Mouse (Mus musculus) activated CD4-positive, CD25-positive, alpha-beta regulatory T cell, adult 4 months (primary cell): ENCODE measurements around the gene Foxp3. TPM values are rescaled to one million over a fixed set of nuclear protein-coding genes. Genes with fewer than 3 reads are reported as not detected.

Experiments
- ATAC-seq: one replicate; pipeline ENCODE4 v1.8.0; 2017
- polyA plus RNA-seq, 2 experiments: library from polyadenylated mRNA; unstranded; fragments of 100-300 nt; shearing (Covaris generic); gene quantifications; one replicate each; pipeline ENCODE4 v1.2.1; 2017

Foxp3 gene
- 10 to 100 TPM; 31.5 to 37.6 TPM for polyA plus RNA-seq

DNA sequence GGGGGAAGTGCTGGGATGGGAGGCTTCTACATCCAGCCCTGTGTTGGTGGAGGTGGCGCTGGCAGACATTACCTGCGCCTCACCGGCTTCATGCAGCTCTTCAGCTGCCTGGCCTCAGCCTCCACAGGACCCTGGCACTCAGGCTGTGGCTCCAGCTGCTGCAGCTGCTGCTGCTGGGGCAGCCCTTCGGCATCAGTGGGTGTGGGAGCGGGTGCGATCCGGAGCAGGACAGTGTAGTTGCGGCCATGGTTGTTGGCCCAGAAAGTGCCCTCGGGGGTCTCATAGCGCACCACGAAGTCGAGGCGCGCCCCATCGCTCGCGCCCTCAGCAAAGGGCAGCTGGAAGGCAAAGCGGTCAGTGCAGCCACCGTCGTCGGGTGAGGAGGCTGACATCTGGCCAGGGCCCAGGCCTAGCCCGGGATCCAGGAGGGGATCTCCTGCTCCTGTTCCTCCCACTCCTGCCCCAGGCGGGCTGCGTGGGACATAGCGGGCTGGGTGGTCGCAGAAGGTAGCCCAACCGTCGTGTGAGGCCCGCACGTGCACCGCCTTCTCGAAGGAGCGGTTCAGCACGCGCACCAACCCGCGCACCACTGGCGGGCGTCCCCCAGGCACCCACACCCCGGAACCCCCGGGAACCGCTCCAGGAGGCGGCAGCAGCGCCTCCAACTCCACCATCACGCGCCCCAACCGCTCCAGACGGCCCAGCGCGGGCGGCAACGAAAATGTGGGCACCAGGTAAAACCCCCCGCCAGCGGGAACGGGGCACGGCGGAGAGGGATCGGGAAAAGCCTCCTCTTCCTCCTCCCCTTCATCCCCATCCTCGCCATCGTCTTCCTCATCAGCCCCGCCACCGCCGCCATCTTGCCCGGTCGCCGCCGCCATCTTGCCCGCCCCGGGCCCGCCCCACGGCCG lies at the start of gene Foxp3:
Gene Foxp3, plus strand, starts transcription at position 469 of the 911 bp plus-strand sequence.
- ATAC-seq, result no peak

DNA sequence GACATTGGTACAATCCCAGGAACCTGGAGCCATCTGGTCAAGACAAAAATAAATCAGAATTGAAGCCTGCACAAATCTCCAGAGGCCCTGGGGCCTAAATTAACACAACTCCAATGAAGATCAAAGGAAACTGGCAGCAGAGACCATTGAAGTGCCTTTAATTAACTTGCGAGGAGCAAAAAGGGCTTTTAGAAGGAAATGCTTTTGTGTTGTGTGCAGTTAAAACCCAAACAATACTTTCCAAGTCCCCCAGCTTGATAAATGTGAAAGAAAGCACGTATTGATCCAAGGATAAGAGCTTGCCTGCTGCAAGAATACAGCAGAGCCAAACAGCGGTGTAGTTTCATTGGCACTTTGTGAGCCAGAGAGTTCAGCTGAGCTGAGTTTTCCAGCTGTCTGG lies 48.5 kb upstream of the Foxp3 start:
- ATAC-seq, result no peak

DNA sequence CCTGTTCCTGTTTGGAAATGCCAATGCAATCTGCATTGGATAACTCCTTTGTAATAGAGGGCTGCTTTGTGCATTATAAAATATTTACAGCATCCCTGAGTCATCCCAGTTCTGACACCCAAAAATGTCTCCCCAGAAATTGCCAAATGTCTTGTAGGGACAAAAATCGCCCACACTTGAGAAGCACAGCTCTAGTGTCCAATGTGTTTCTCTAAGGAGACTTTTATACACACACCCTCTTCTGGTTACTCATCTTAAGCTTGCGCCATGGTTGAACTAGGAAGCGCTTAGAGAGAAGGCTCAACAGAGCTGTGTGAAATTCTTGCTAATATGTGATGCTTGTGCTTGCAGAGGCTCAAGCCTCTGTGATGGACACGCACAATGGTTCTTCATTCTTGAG lies 20.0 kb upstream of the Foxp3 start:
- ATAC-seq, result no peak

DNA sequence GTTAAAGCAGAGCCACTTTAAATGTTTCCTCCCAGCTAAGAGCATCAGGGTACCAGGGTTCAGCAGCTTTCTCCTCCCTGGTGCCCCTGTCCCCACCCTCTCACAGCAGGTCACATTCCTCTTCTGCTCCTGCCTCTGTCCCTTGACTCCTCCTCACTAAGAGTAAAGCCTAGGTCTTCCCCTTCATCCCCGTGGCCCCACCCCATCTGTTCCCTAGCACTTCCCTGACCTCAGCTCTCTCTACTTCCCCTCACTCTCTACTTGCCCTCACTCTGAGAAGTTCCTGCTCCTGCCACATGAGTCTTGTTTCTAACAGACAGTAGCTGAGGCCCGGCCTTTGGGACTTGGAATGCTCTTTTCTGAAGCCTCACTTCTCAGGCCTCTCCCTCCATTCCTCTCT lies 10.4 kb upstream of the Foxp3 start:
- no peak for ATAC-seq

- peak; percentile 53 for ATAC-seq
Observed at GRCm38 (mm10) chrX:7566352-7566751, 7.1 kb upstream of the Foxp3 start.

GRCm38 (mm10) chrX:7567491-7567890 lies 6.0 kb upstream of the Foxp3 start:
- ATAC-seq, result peak; percentile 43

- ATAC-seq, result peak; percentile 9
Observed at GRCm38 (mm10) chrX:7570481-7571175, 2.8 kb upstream of the Foxp3 start.

DNA sequence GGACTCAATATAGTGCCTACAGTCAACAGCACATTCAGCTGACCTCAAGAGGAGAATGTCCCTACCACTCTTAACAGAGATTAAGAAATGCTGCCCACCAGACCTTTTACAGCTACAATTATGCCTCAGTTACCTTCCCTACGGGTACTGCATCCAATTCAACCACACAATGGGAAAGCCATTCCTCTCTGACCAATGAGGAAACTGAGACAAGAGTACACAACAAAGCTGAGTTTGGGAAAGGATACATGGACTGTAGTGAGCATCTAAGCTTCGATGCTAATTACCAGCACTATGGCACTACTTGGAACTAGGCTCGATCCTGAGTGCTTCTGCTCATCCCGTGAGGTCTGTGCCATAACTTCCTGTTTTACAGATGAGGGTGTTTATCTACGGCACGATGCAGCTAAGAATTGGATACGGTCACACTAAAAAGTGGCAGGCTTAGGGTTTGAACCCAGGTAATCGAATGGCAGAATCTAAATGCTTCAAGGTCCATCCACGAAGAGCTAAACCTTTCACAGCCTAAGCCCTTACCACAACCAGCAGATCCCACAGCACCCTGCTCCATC lies 1.8 kb upstream of the Foxp3 start:
- ATAC-seq, result no peak

- ATAC-seq, result peak; percentile 27
Observed at GRCm38 (mm10) chrX:7572466-7572865, 978 bp upstream of the Foxp3 start.

GRCm38 (mm10) chrX:7574087-7574884 lies 842 bp downstream of the Foxp3 start, which contains the start of gene Ppp1r3f:
TSS of gene Ppp1r3f (minus strand) at chrX:7574283.
- peak; percentile 70 for ATAC-seq

DNA sequence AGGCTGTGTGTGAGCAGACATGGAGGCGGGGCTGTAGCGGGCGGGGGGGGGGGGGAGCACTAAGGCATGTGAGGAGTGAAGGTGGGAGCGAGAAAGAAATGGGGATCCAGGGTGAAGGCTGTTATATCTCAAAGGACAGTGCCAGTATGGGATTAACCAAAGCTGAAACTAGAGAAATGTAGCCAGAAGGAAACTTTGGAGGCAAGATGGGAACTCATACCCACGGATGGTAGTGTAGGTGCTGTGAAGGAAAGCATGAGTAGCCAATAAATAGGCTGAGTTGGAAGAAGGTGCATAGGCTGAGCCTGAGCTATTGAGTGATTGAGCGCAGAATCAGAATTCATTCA lies 1.4 kb downstream of the Foxp3 start:
- ATAC-seq, result no peak

DNA sequence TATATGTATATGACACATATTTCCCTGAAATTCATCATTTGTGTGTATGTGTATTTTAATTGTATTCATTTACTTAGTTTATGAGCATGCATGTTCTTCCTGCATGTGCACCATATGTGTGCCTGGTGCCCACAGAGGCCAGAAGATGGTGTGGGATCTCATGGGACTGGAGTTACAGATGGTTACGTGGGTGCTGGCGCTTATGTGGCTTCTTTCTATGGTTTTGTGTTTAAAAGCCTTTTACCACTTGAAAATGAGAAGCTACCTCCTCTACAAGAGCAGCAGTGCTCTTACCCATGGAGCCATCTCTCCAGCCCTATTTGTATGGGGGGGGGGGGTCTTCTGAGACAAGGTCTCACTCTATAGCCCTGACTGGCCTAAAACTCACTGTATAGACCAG lies 7.7 kb downstream of the Foxp3 start:
- ATAC-seq, result no peak

DNA sequence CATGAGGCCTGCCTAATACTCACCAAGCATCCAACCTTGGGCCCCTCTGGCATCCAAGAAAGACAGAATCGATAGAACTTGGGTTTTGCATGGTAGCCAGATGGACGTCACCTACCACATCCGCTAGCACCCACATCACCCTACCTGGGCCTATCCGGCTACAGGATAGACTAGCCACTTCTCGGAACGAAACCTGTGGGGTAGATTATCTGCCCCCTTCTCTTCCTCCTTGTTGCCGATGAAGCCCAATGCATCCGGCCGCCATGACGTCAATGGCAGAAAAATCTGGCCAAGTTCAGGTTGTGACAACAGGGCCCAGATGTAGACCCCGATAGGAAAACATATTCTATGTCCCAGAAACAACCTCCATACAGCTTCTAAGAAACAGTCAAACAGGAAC lies 10.4 kb downstream of the Foxp3 start:
- peak; percentile 70 for ATAC-seq

- ATAC-seq, result peak; percentile 11
Observed at GRCm38 (mm10) chrX:7586356-7586755, 12.9 kb downstream of the Foxp3 start.

- no peak for ATAC-seq
Observed at GRCm38 (mm10) chrX:7595371-7595770, 21.9 kb downstream of the Foxp3 start.

DNA sequence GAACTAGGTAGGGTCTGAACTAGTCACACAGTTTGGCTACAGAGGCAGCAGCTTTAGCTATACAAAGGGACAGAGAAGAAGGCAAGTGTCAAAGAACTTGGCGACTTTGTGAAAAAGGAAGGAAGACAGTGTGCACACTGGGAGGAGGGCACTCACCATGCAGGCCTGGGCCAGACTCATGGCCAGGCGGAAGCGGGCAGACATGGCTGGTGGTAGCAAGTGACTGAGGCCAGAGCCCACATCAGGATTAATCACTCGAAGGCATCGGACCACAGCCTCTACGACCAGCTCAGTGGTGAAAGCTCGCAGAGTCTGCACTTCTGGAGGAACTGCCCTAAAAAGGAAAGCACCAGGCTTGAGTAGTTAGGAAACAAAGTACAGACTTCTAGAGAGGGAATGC lies 30.6 kb downstream of the Foxp3 start:
- ATAC-seq, result no peak

DNA sequence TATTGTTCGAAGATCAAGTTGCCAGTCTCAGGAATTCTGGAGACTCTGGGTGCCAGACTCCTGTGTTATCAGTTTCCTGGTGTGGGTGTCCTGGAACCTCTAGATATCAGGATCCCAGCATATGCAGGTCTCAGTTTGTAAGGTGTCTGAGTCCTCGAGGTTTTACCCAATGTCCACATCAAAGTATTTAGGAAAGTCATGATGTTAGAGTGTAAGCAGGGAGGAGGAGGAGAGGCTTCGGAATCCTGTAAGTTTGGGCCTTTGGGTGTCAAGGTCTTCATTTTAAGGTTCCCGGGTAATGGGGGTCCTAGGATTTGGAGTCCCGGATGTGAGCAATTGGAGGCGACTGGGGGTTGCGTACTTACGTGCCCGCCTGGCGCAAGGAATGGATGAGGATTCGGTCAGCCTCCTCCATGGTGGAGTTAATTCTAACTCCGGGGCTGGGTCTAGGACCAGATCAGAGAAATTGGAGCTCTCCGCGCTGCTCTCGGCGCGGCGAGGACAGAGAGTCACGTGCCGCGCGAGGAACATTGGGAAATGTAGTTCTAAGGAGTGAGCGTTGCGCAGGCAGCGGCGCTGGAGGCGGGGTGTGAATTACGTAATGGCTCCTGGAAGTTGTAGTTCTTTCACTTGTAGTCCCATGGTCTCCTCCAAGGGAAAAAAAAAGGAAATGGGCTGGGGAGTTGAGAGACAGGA lies 31.6 kb downstream of the Foxp3 start, which contains the start of gene Ccdc22:
Gene Ccdc22, minus strand, starts transcription at position 639 of the 696 bp plus-strand sequence.
- peak; percentile 92 for ATAC-seq

GRCm38 (mm10) chrX:7605575-7605941 lies 32.1 kb downstream of the Foxp3 start:
- ATAC-seq, result peak; percentile 9

DNA sequence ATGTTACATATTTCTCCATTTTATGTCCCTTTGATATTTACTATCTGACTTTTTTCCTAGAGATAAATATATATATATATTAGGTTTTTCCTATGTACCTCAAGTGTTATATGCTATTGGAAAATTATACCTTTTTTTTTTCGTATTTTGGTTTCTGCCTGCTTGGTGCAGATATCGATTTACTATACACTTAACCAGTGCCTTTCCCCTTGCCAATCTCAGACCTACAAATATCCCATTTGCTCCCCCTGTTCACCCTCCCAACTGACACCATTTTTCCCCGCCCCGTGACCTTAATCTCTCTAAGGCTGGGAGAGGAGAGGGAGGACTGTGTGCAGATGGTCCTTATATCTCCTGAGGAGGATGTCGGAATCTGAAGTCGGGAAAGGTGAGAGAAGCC lies 33.3 kb downstream of the Foxp3 start, which contains the start of gene Cacna1f:
Gene Cacna1f, plus strand, starts transcription at position 301 of the 400 bp plus-strand sequence.
- ATAC-seq, result no peak

DNA sequence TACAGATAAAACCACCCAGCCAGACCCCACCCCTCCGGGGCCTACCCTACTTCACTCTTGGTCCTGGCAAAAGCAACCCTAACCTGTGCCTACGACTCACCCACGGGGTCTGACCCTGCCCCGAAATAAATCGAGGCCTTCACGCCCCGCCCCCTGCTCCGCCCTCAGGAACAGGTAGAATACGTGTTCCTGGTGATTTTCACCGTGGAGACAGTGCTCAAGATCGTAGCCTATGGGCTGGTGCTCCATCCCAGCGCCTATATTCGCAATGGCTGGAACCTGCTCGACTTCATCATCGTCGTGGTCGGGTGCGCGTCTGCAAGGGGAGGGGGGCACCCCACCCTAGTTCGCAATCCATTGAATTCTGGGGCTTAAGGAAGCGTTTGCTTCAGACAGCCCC lies 36.6 kb downstream of the Foxp3 start:
- ATAC-seq, result no peak

DNA sequence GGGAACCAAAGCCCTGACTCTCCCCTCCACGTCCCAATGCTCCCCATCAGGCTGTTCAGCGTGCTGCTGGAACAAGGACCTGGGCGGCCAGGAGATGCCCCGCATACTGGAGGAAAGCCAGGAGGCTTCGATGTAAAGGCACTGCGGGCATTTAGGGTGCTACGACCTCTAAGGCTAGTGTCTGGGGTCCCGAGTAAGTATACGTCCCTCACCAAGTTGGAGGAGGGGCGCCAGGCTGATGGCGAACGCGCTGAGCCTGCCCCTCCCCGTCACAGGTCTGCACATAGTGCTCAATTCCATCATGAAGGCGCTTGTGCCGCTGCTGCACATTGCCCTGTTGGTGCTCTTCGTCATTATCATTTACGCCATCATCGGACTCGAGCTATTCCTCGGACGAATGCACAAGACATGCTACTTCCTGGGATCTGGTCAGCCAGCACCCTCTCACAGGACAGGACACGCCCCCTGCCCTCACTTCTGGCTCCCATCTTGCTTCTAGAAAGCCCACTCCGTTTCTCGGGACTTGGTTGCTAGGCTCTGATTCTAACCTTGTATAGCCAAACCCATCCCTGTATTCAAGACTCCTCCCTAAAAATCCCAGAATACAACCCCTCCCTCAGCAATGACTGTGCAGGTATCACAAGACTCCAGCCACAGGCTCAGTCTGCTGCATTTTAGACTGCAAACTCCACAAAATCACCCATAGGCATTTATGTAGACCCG lies 37.3 kb downstream of the Foxp3 start:
- no peak for ATAC-seq
